Mouse (Mus musculus): ENCODE results near the gene Dhdh. TPM values are rescaled to one million over a fixed set of nuclear protein-coding genes. Genes with fewer than 3 reads are reported as not detected.

Dhdh gene
- total and polyA plus RNA-seq, 2 experiments from 2014 or later: 3.6 to 4.9 TPM

GRCm38 (mm10) chr7:45447325-45447990 is 41.1 kb downstream of the Dhdh start:
- peak; percentile 66 for ATAC-seq
- peaks cover 25% of the 10 kb centered on the region for H3K36me3 ChIP-seq (ENCODE audit: insufficient read depth)

GRCm38 (mm10) chr7:45446589-45446988 is 42.0 kb downstream of the Dhdh start:
- ATAC-seq (no peak), DNase-seq (no peak)
- H3K4me3 ChIP-seq (ENCODE audit: low read depth, low read length): no peak overlapping the region
- no peak overlapping the region for H3K4me2 ChIP-seq (ENCODE audit: low read depth)
- no peaks in the 10 kb centered on the region for H3K9me3 ChIP-seq (ENCODE audit: low read length)
- H3K4me1 ChIP-seq (ENCODE audit: insufficient read depth): no peaks in the 10 kb centered on the region
- H3K27ac ChIP-seq (ENCODE audit: low read depth, low read length): no peak overlapping the region
- no peak overlapping the region for H3K9ac ChIP-seq
- TF ChIP-seq CTCF (IDR thresholded peaks at IDR 0.05; ENCODE audit: low read depth): no peak
- H3K27me3 ChIP-seq (ENCODE audit: insufficient read depth, low read length): no peaks in the 10 kb centered on the region
- peaks cover 22% of the 10 kb centered on the region for H3K36me3 ChIP-seq (ENCODE audit: insufficient read depth)

More at GRCm38 (mm10) chr7:45447325-45447990, 41.1 kb downstream of the Dhdh start:
- Histone ChIP-seq H3K4me2 (ENCODE audit: low read depth) (no peak overlapping the region), H3K4me1 (ENCODE audit: insufficient read depth) (no peaks in the 10 kb centered on the region), H3K4me3 (ENCODE audit: low read depth, low read length) (no peak overlapping the region), H3K27me3 (ENCODE audit: insufficient read depth, low read length) (no peaks in the 10 kb centered on the region), H3K9ac (no peak overlapping the region), H3K27ac (ENCODE audit: low read depth, low read length) (no peak overlapping the region), H3K9me3 (ENCODE audit: low read length) (no peaks in the 10 kb centered on the region)
- peak; percentile 33 for DNase-seq
- 43% methylated on average over 11 of the region's 11 CpGs for WGBS
- TF ChIP-seq CTCF (IDR thresholded peaks at IDR 0.05; ENCODE audit: low read depth): peak; percentile 55

GRCm38 (mm10) chr7:45443526-45444420 is 44.8 kb downstream of the Dhdh start:
- Histone ChIP-seq H3K9me3 (ENCODE audit: low read length) (no peaks in the 10 kb centered on the region), H3K9ac (no peak overlapping the region), H3K4me1 (ENCODE audit: insufficient read depth) (no peaks in the 10 kb centered on the region), H3K27me3 (ENCODE audit: insufficient read depth, low read length) (no peaks in the 10 kb centered on the region), H3K36me3 (ENCODE audit: insufficient read depth) (peaks cover 18% of the 10 kb centered on the region), H3K4me2 (ENCODE audit: low read depth) (no peak overlapping the region), H3K27ac (ENCODE audit: low read depth, low read length) (no peak overlapping the region), H3K4me3 (ENCODE audit: low read depth, low read length) (no peak overlapping the region)
- no peak for TF ChIP-seq CTCF (IDR thresholded peaks at IDR 0.05; ENCODE audit: low read depth)
- ATAC-seq (no peak), DNase-seq (no peak)
- 91% methylated on average over 22 of the region's 22 CpGs for WGBS

- no peak within 1 kb of the TSS for H3K4me3 ChIP-seq (ENCODE audit: low read depth, low read length)
- no peak for DNase-seq
- ATAC-seq: no peak
- no peak within 1 kb of the TSS for H3K27ac ChIP-seq (ENCODE audit: low read depth, low read length)
- 0 out of 2 replicates have a peak, but pooled peaks have one; percentile 6 for TF ChIP-seq CTCF (IDR thresholded peaks at IDR 0.05; ENCODE audit: low read depth)
- no peak within 1 kb of the TSS for H3K9ac ChIP-seq
- WGBS: 25% methylated on average over 19 of the region's 19 CpGs
- H3K4me1 ChIP-seq (ENCODE audit: insufficient read depth): peaks cover 19% of the 10 kb centered on the region
- H3K9me3 ChIP-seq (ENCODE audit: low read length): no peaks in the 10 kb centered on the region
- no peaks in the 10 kb centered on the region for H3K36me3 ChIP-seq (ENCODE audit: insufficient read depth)
- no peaks in the 10 kb centered on the region for H3K27me3 ChIP-seq (ENCODE audit: insufficient read depth, low read length)
- H3K4me2 ChIP-seq (ENCODE audit: low read depth): no peak within 1 kb of the TSS
These were observed 50.9 kb downstream of the Dhdh start, which contains the start of gene Ruvbl2 for GRCm38 (mm10) chr7:45437521-45438276. Gene Ruvbl2, minus strand, starts transcription at chr7:45438096.

- TF ChIP-seq CTCF (IDR thresholded peaks at IDR 0.05; ENCODE audit: low read depth): no peak
- WGBS: 34% methylated on average over 6 of the region's 6 CpGs
- Histone ChIP-seq H3K27me3 (ENCODE audit: insufficient read depth, low read length) (no peaks in the 10 kb centered on the region), H3K27ac (ENCODE audit: low read depth, low read length) (no peak overlapping the region), H3K9ac (no peak overlapping the region), H3K9me3 (ENCODE audit: low read length) (no peaks in the 10 kb centered on the region), H3K4me2 (ENCODE audit: low read depth) (no peak overlapping the region), H3K36me3 (ENCODE audit: insufficient read depth) (no peaks in the 10 kb centered on the region), H3K4me3 (ENCODE audit: low read depth, low read length) (no peak overlapping the region), H3K4me1 (ENCODE audit: insufficient read depth) (peaks cover 19% of the 10 kb centered on the region)
- DNase-seq (no peak), ATAC-seq (no peak)
These were observed 51.6 kb downstream of the Dhdh start for GRCm38 (mm10) chr7:45437046-45437445.

GRCm38 (mm10) chr7:45436444-45436843 is 52.2 kb downstream of the Dhdh start:
- TF ChIP-seq CTCF (IDR thresholded peaks at IDR 0.05; ENCODE audit: low read depth): no peak
- DNase-seq (no peak), ATAC-seq (no peak)
- no peak overlapping the region for H3K9ac ChIP-seq
- H3K4me2 ChIP-seq (ENCODE audit: low read depth): no peak overlapping the region
- H3K27me3 ChIP-seq (ENCODE audit: insufficient read depth, low read length): no peaks in the 10 kb centered on the region
- H3K4me3 ChIP-seq (ENCODE audit: low read depth, low read length): no peak overlapping the region
- H3K9me3 ChIP-seq (ENCODE audit: low read length): no peaks in the 10 kb centered on the region
- H3K4me1 ChIP-seq (ENCODE audit: insufficient read depth): peaks cover 19% of the 10 kb centered on the region
- WGBS: 93% methylated on average over 5 of the region's 5 CpGs
- H3K27ac ChIP-seq (ENCODE audit: low read depth, low read length): no peak overlapping the region
- no peaks in the 10 kb centered on the region for H3K36me3 ChIP-seq (ENCODE audit: insufficient read depth)
